Mouse (Mus musculus) cortical plate, adult 2 months (tissue): Measurements from ENCODE around the gene Pbx1.

ENCODE experiments used
- CTCF ChIP-seq: fragments of 200-500 bp; IDR thresholded peaks from 2 replicates; pipeline ENCODE4 v1.5.1; 2011; ENCODE audit warnings: mild to moderate bottlenecking, control low read depth, low read length; ENCODE audit not compliant: insufficient read depth; ENCODE audit errors: extremely low read depth
- POLR2A ChIP-seq: fragments of 200-500 bp; IDR thresholded peaks from 2 replicates; pipeline ENCODE4 v1.6.1; 2011; ENCODE audit warnings: mild to moderate bottlenecking, low read length, control low read depth; ENCODE audit not compliant: insufficient read depth; ENCODE audit errors: extremely low read depth

DNA sequence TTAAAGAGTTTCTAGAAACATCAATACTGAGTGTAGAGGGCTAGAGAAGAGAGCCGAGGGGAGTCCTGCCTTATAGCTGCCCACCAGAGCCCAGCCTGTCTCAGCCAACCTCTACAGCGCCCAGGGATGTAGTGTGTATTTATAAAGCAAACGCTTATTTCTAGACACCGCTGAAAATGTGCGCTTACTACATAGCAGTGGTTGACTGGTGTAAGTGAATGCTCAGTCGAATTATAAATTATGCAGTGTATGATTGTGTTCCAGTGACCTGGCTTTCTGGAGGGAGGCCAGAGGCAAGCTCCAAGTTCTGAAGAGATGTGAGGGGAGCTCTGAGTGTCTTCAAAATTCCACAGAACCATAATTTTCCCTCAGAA, 352.7 kb downstream of the Pbx1 start:
- TF ChIP-seq CTCF, result no peak
- TF ChIP-seq POLR2A, result no peak
